Mouse (Mus musculus): ENCODE measurements around the gene Entr1. TPM values are rescaled to one million over a fixed set of nuclear protein-coding genes. Genes with fewer than 3 reads are reported as not detected.

Gene Entr1
- total RNA-seq (2012; rRNA removed) = 87.8 and 90.4 TPM in 2 replicates

DNA sequence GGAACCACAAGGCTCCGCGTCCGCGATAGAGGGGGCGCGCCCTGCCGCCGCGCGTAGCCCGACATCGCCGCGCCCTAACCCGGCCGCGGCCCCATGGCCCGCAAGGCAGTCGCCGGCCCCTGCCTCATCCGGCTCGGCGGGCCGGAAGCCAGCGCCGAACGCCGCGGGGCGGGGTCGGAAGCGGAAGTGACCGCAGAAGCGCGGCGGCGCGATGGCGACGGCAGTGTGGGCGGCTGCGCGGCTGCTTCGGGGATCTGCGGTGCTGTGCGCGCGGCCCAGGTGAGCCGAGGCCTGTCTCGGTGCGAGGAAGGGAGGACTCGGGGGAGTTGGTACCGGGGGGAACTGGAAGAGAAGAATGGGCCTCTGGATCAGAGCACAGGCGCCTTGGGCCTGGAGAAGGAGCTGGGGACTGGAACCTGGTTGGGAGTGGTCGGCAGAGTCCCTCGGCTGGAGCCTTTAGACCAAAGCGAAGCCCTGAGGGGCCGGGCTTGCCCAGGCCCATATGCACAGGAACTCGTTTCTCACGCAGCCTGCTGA lies at the start of gene Entr1, which contains the start of gene Pmpca:
Gene Entr1, minus strand, starts transcription at position 163 of the 537 bp plus-strand sequence.
Gene Pmpca, plus strand, starts transcription at position 186 of the 537 bp plus-strand sequence.
- Histone ChIP-seq H3K27ac (ENCODE audit: insufficient read depth, low read depth, low read length, poor library complexity, severe bottlenecking) (peak within 1 kb of the TSS; percentile 42; the same call in 1 of the 2 replicates), H3K36me3 (ENCODE audit: control insufficient read depth, insufficient read depth, low read length, poor library complexity, severe bottlenecking) (peaks cover 59% of the 10 kb centered on the region), H3K9ac (ENCODE audit: insufficient read depth, low read depth, low read length, poor library complexity, severe bottlenecking) (peak within 1 kb of the TSS; percentile 94), H3K4me3 (ENCODE audit: insufficient read depth in 1 of 2, low read depth in 1 of 2, low read length in 2 of 2, poor library complexity in 1 of 2, severe bottlenecking in 1 of 2) (peak within 1 kb of the TSS; percentile 93 to 99), H3K9me3 (ENCODE audit: control insufficient read depth, insufficient read depth, low read depth, low read length) (no peaks in the 10 kb centered on the region), H3K4me1 (ENCODE audit: control insufficient read depth in 2 of 2, insufficient read depth in 2 of 2, low read length in 2 of 2, poor library complexity in 1 of 2) (no peaks in the 10 kb centered on the region)
- in situ Hi-C loops (cut with MboI; ENCODE audit: low sequenced_read_pairs in 2 of 2, unreplicated experiment in 2 of 2) = no loop called here
- DNase-seq (ENCODE audit: low read depth, low spot score) = peak; percentile 56
- TF ChIP-seq CHD2 (IDR thresholded peaks at IDR 0.05; ENCODE audit: low read depth, low read length) (no peak), HCFC1 (IDR thresholded peaks at IDR 0.05; ENCODE audit: borderline replicate concordance, insufficient read depth, low read length) (peak; percentile 56)

DNA sequence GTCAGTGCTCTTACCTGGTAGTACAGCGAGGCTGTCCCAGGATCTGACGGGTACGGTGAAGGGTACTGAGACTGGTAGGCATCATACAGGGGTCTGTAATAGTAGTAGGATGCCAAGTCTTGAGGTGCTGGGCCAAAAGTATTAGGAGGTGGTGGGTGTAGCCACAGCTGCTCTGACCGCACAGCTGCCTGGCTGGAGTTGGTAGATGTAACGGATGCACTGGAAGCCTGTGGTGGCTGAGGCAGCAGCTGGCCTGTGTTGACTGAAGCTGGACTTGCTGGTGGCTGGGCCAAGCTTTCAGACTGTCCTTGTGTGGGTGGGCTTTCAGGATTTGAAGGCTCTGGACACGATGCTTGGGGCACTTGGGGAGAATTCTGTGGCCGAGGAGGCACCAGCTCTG lies 49.3 kb upstream of the Entr1 start:
- peaks cover under 1 to 9% of the 10 kb centered on the region in 2 experiments; a peak in 2 of 4 replicates for H3K4me1 ChIP-seq (ENCODE audit: control insufficient read depth in 2 of 2, insufficient read depth in 2 of 2, low read length in 2 of 2, poor library complexity in 1 of 2)
- no peak overlapping the region for H3K27ac ChIP-seq (ENCODE audit: insufficient read depth, low read depth, low read length, poor library complexity, severe bottlenecking)
- TF ChIP-seq ZNF384 (IDR thresholded peaks at IDR 0.05; ENCODE audit: low read depth, low read length) (no peak), CHD2 (IDR thresholded peaks at IDR 0.05; ENCODE audit: low read depth, low read length) (no peak), ZC3H11A (IDR thresholded peaks at IDR 0.05; ENCODE audit: borderline replicate concordance, low read depth, low read length) (no peak), MAFK (IDR thresholded peaks at IDR 0.05; ENCODE audit: insufficient read depth, low read depth, low read length) (no peak), HCFC1 (IDR thresholded peaks at IDR 0.05; ENCODE audit: borderline replicate concordance, insufficient read depth, low read length) (no peak)
- peaks cover 54% of the 10 kb centered on the region for H3K36me3 ChIP-seq (ENCODE audit: control insufficient read depth, insufficient read depth, low read length, poor library complexity, severe bottlenecking)
- H3K9me3 ChIP-seq (ENCODE audit: control insufficient read depth, insufficient read depth, low read depth, low read length) = no peaks in the 10 kb centered on the region
- in situ Hi-C loops (cut with MboI; ENCODE audit: low sequenced_read_pairs in 2 of 2, unreplicated experiment in 2 of 2) = loop anchor here in 1 of 2 experiments (25.0 kb wide), 1 partner anchor 474 kb away; the partner anchor contains the start of genes Med22, Rpl7a, Surf1 and Surf2
- H3K4me3 ChIP-seq (ENCODE audit: insufficient read depth in 1 of 2, low read depth in 1 of 2, low read length in 2 of 2, poor library complexity in 1 of 2, severe bottlenecking in 1 of 2) = no peak overlapping the region
- DNase-seq (ENCODE audit: low read depth, low spot score) = no peak
- no peak overlapping the region for H3K9ac ChIP-seq (ENCODE audit: insufficient read depth, low read depth, low read length, poor library complexity, severe bottlenecking)

DNA sequence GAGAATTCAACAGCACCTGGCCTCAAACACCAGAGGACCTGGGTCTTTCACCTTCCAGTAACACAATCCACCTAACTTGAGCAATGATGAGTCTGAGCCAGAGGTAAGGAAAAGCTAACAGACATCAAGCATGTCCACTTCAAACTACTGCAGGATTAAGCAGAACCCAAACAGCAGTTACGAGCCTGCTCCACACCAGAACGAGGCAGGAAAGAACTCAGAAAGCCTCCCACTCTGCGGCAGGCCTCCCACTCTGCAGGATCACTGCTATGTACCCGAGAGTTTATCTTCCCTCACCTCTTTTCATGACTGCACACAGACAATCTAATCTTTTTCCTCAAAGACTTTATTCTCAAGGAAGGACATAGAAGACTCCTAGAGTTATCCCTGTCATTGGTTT lies 48.1 kb upstream of the Entr1 start:
- TF ChIP-seq CHD2 (IDR thresholded peaks at IDR 0.05; ENCODE audit: low read depth, low read length) = no peak
- Histone ChIP-seq H3K27ac (ENCODE audit: insufficient read depth, low read depth, low read length, poor library complexity, severe bottlenecking) (no peak overlapping the region), H3K9ac (ENCODE audit: insufficient read depth, low read depth, low read length, poor library complexity, severe bottlenecking) (0 out of 2 replicates have a peak overlapping the region, but pooled peaks have one; percentile 7), H3K4me1 (ENCODE audit: control insufficient read depth in 2 of 2, insufficient read depth in 2 of 2, low read length in 2 of 2, poor library complexity in 1 of 2) (peaks cover 0 to 9% of the 10 kb centered on the region in 2 experiments; a peak in 1 of 4 replicates), H3K9me3 (ENCODE audit: control insufficient read depth, insufficient read depth, low read depth, low read length) (no peaks in the 10 kb centered on the region), H3K36me3 (ENCODE audit: control insufficient read depth, insufficient read depth, low read length, poor library complexity, severe bottlenecking) (peaks cover 56% of the 10 kb centered on the region), H3K4me3 (ENCODE audit: insufficient read depth in 1 of 2, low read depth in 1 of 2, low read length in 2 of 2, poor library complexity in 1 of 2, severe bottlenecking in 1 of 2) (no peak overlapping the region)
- DNase-seq (ENCODE audit: low read depth, low spot score) = no peak
- in situ Hi-C loops (cut with MboI; ENCODE audit: low sequenced_read_pairs in 2 of 2, unreplicated experiment in 2 of 2) = loop anchor here in 1 of 2 experiments (25.0 kb wide), 1 partner anchor 475 kb away; the partner anchor contains the start of genes Med22, Rpl7a, Surf1 and Surf2

DNA sequence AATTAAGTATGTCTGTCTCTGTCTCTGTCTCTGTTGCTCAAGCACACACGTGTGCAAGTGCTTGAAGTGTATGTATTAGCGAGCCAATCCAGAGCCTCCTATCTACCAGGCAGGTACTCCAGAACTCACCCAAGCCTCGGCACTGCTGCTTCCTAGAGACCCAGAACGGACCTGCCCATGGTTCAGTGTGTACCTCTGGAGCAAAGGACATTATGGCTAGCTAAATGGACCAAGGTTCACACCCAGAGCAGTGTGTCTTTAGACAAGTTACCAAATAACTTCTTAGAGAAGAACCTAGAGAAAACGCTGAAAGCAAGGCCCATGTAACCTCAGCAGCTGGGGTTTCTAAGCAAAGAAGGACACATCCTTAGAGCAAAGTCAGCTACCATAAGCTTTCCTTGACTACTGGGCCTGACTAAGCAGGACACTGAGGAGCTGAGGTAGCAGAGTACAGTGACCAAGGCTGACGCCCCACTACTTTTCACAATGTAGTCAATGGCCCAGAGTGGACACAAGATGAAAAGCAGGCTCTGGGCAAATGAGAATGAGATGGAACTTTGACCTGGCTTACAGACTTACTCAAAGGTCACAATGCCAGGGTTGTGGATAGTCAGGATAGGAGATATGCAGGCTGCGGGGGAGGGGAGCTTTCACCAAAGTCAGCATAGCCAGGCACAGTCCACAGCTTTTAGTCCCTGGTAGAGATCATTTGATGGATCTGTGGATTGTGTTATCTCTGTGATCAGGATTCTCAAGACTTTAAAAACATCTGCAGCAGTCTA lies 45.9 kb upstream of the Entr1 start:
- Histone ChIP-seq H3K36me3 (ENCODE audit: control insufficient read depth, insufficient read depth, low read length, poor library complexity, severe bottlenecking) (peaks cover 51% of the 10 kb centered on the region), H3K9ac (ENCODE audit: insufficient read depth, low read depth, low read length, poor library complexity, severe bottlenecking) (no peak overlapping the region), H3K4me3 (ENCODE audit: insufficient read depth in 1 of 2, low read depth in 1 of 2, low read length in 2 of 2, poor library complexity in 1 of 2, severe bottlenecking in 1 of 2) (no peak overlapping the region), H3K27ac (ENCODE audit: insufficient read depth, low read depth, low read length, poor library complexity, severe bottlenecking) (no peak overlapping the region), H3K4me1 (ENCODE audit: control insufficient read depth in 2 of 2, insufficient read depth in 2 of 2, low read length in 2 of 2, poor library complexity in 1 of 2) (peaks cover 0 to 2% of the 10 kb centered on the region in 2 experiments; a peak in 1 of 4 replicates), H3K9me3 (ENCODE audit: control insufficient read depth, insufficient read depth, low read depth, low read length) (no peaks in the 10 kb centered on the region)
- no peak for DNase-seq (ENCODE audit: low read depth, low spot score)
- no peak for TF ChIP-seq ZC3H11A (IDR thresholded peaks at IDR 0.05; ENCODE audit: borderline replicate concordance, low read depth, low read length)
- TF ChIP-seq CHD2 (IDR thresholded peaks at IDR 0.05; ENCODE audit: low read depth, low read length) = no peak
- TF ChIP-seq HCFC1 (IDR thresholded peaks at IDR 0.05; ENCODE audit: borderline replicate concordance, insufficient read depth, low read length) = no peak
- TF ChIP-seq MAFK (IDR thresholded peaks at IDR 0.05; ENCODE audit: insufficient read depth, low read depth, low read length) = no peak
- no peak for TF ChIP-seq ZNF384 (IDR thresholded peaks at IDR 0.05; ENCODE audit: low read depth, low read length)
- in situ Hi-C loops (cut with MboI; ENCODE audit: low sequenced_read_pairs in 2 of 2, unreplicated experiment in 2 of 2) = loop anchor here in 1 of 2 experiments (25.0 kb wide), 1 partner anchor 477 kb away; the partner anchor contains the start of genes Med22, Rpl7a, Surf1 and Surf2

Measured in ES-E14 (cell line).